Mouse (Mus musculus): ENCODE measurements at regions not wholly inside any gene's neighbourhood (a gene's known extent, or its start where the extent isn't known, plus 50 kb on each side); places are given as distances from the start of the nearest gene placed in this dataset.
"Not testable (repeated sequence)": the region's sequence is repeated elsewhere in the genome, so short reads cannot be mapped to it uniquely, and the experiment has no call there.

DNA sequence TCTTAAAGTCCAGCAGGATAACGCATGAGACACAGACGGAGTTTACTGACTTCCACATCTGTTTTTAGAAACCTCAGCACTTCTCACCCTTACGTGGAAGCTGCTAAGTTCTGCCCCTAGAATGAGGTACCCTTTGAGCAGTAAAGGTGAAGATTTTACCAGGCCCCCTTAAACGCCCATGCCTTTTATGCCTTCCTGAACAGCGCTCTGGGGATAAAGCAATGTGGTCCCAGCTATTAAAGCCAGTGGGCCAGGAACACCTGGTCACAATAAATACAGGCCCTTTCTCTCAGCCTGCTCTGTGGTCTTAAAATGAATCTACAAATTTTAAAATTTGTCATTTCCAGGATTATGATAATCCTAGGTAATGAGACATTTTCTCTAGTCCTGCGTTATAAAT lies 57.9 kb downstream of the Llph start:
- no peak for ATAC-seq (replicated peaks; ENCODE audit: poor library complexity)

DNA sequence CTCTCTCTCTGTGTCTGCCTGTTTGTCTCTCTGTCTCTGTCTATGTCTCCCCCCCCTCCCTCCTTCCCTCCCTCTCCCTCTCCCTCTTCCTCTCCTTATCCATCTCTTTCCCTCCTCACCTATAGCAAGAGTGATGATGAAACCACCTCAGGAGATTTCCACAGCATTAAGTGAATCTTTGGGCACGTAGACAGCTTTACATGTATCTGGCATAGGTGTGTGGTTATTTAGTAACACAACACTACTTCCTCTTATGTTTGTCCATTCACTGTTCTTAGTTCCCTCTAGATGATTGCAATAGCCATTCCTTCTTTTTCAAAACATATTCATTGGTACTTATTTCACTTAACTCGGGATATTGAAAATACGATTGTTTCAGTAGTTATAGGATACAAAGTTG lies 65.0 kb downstream of the Llph start:
- ATAC-seq (replicated peaks; ENCODE audit: poor library complexity): peak; percentile 66

DNA sequence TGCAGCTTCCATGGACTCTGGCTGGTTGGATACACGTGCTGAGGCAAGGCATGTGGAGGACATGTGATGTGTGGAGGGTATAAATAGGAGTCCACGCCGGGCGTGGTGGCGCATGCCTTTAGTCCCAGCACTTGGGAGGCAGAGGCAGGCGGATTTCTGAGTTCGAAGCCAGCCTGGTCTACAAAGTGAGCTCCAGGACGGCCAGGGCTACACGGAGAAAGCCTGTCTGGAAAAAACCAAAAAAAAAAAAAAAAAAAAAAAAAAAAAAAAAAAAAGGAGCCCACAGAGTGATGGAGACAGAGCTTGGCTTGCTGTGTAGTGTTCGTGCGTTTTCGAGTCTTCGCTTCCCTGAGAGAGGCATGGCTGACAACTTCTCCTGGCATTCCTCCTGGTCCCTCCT lies 66.5 kb downstream of the Llph start:
- ATAC-seq (replicated peaks; ENCODE audit: poor library complexity): not testable (repeated sequence)

DNA sequence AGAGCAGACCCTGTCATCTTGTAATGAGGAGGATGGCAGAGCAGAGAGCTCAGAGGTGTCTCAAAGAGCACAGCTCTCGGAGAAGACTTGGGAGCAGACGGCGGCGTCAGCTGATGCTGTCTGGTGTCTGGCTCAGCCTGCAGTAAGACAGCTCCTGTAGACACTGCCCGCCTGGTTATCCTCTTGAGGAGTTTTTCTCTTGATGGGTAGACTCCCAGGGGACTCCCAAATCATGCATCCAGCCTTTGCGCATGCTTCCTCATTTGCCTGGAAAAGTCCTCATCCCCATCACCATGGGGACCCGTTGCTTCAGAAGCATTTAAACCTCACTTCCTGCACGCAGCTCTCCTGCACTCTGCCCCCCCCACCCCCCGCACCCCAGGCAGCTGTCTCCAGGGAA lies 67.6 kb downstream of the Llph start:
- ATAC-seq (replicated peaks; ENCODE audit: poor library complexity): no peak

DNA sequence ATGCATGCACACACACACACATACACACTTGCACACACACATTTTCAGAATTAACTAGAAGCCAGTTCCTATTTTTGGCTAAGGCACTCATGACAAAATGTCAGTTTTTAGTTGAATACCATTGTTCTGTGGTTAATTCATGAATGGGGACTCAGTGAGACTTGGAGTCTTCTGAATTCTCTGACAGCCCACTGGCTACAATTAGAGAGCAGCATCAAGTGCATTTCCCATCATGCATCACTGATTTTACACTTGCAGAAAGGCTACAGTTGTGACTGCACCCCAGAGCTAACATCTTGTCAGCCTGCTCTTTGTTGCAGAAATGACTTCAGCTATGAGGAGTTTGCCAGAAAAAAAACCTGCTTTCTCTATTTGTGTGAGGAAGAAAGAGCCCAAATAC lies 70.4 kb downstream of the Llph start:
- ATAC-seq (replicated peaks; ENCODE audit: poor library complexity): no peak

DNA sequence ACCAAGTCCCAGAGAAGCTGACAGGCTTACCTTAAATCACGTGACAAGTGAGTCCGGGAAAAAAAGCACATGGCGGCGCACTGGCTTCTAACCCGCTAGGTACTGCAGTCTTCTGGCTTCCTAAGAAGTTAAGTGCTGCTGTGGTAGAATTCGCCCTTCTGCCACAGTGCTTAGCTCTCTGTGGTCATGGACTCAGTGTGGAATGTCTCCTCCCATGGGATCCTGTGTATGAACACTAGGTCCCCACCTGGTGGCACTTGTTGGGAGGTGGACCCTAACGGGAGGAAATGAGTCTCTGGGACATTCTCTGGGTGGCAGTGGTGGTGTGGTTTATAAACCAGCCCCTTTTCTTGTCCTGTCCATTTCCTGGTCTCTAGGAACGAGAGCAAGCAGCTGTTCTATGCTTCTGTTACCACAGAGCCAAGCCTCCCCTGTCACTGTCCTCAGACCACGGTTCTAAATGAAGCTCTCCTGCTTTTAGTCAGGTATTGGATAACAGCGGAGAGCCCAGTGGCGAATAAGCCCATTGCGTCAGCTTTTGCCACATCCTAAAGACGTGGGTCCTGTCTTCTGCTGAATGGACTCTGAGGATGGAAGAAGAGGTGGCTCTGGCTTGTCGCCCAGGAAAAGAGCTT lies 71.5 kb downstream of the Llph start:
- peak; percentile 57 for ATAC-seq (replicated peaks; ENCODE audit: poor library complexity)

DNA sequence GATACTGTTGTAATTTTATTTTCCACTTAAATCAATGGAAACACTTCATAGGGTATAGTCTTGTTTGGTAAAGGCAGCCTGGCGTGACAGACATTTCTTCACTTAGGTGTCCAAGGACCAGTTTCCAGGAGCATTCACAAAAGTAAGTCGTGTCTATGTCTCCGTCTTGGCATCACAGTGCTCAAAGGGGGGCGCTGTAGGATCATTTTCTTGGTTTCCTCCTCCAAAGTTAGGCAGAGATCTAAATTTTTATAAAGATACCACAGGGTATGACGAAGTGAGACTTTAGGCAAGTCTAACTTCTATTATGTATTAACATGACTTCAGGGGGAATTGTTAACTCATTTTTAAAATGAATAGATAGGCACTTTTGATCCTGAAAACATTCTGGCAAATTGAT lies 79.1 kb downstream of the Llph start:
- peak; percentile 79 for ATAC-seq (replicated peaks; ENCODE audit: poor library complexity)

DNA sequence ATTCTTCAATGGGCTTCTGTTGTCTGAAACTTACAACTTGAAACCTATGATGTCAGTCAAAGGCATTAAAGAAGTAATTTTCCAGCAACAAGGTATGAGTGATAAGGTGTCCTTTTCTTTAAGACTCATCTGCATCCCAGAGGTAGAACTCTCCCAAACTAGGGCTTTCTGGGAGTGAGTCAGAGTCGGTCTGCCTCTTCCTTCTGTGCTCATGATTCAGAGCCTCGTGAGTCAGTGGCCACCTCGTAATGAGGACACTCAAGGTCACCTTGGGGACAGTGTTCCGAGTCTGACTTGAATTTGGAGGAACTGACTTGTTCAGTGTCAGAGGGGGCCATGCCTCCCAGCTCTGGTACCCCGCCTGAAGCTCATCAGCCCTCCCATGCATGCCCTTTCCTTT lies 81.8 kb downstream of the Llph start:
- ATAC-seq (replicated peaks; ENCODE audit: poor library complexity): no peak

Measured in megakaryocyte progenitor cell, adult 5-6 weeks (primary cell).